Mouse (Mus musculus): ENCODE results near the gene Klk1b3. TPM values are rescaled to one million over a fixed set of nuclear protein-coding genes. Genes with fewer than 3 reads are reported as not detected.

Klk1b3 gene
- polyA plus RNA-seq, 1 experiment from 2014 or later: not detected

Other genes with a start within 250 kb of the Klk1b3 start
- gene Klk1b8, start 247.5 kb upstream of the Klk1b3 start, polyA plus RNA-seq (2015; fragmentation: Nextera tagmentation; extraction: Ambion mirVana): not detected in 2 replicates
- not detected in 2 replicates for gene Klk1b1, start 231.4 kb upstream of the Klk1b3 start, polyA plus RNA-seq (2015; fragmentation: Nextera tagmentation; extraction: Ambion mirVana)
- not detected in 2 replicates for gene Klk1b9, start 222.1 kb upstream of the Klk1b3 start, polyA plus RNA-seq (2015; fragmentation: Nextera tagmentation; extraction: Ambion mirVana)
- not detected in 2 replicates for gene Klk1b11, start 202.3 kb upstream of the Klk1b3 start, polyA plus RNA-seq (2015; fragmentation: Nextera tagmentation; extraction: Ambion mirVana)
- not detected in 2 replicates for gene Klk1b26, start 186.0 kb upstream of the Klk1b3 start, polyA plus RNA-seq (2015; fragmentation: Nextera tagmentation; extraction: Ambion mirVana)
- gene Klk1b27, start 145.9 kb upstream of the Klk1b3 start, polyA plus RNA-seq (2015; fragmentation: Nextera tagmentation; extraction: Ambion mirVana): not detected in 2 replicates
- not detected in 2 replicates for gene Klk1b21, start 95.9 kb upstream of the Klk1b3 start, polyA plus RNA-seq (2015; fragmentation: Nextera tagmentation; extraction: Ambion mirVana)
- not detected in 2 replicates for gene Klk1b22, start 85.5 kb upstream of the Klk1b3 start, polyA plus RNA-seq (2015; fragmentation: Nextera tagmentation; extraction: Ambion mirVana)
- not detected in 2 replicates for gene Klk1b16, start 61.4 kb upstream of the Klk1b3 start, polyA plus RNA-seq (2015; fragmentation: Nextera tagmentation; extraction: Ambion mirVana)
- gene Klk1b24, start 10.0 kb upstream of the Klk1b3 start, polyA plus RNA-seq (2015; fragmentation: Nextera tagmentation; extraction: Ambion mirVana): not detected in 2 replicates
- gene Klk1b4, start 9.2 kb downstream of the Klk1b3 start, polyA plus RNA-seq (2015; fragmentation: Nextera tagmentation; extraction: Ambion mirVana): not detected in 2 replicates
- gene Klk1b5, start 17.8 kb downstream of the Klk1b3 start, polyA plus RNA-seq (2015; fragmentation: Nextera tagmentation; extraction: Ambion mirVana): not detected in 2 replicates
- 0.13 TPM in 1 of 2 replicates, not detected in the other for gene Klk1, start 27.2 kb downstream of the Klk1b3 start, polyA plus RNA-seq (2015; fragmentation: Nextera tagmentation; extraction: Ambion mirVana)
- 0.09 TPM in 1 of 2 replicates, not detected in the other for gene Gm36864, start 38.0 kb downstream of the Klk1b3 start, polyA plus RNA-seq (2015; fragmentation: Nextera tagmentation; extraction: Ambion mirVana)
- 0.62 and 1.1 TPM in 2 replicates for gene 1700028J19Rik, start 48.5 kb downstream of the Klk1b3 start, polyA plus RNA-seq (2015; fragmentation: Nextera tagmentation; extraction: Ambion mirVana)
- gene 2410002F23Rik, start 48.5 kb downstream of the Klk1b3 start, polyA plus RNA-seq (2015; fragmentation: Nextera tagmentation; extraction: Ambion mirVana): 59.5 and 86.8 TPM in 2 replicates
- gene Acp4, start 59.2 kb downstream of the Klk1b3 start, polyA plus RNA-seq (2015; fragmentation: Nextera tagmentation; extraction: Ambion mirVana): not detected in 2 replicates
- not detected in 2 replicates for gene Gm15517, start 63.3 kb downstream of the Klk1b3 start, polyA plus RNA-seq (2015; fragmentation: Nextera tagmentation; extraction: Ambion mirVana)
- gene Clec11a, start 108.7 kb downstream of the Klk1b3 start, polyA plus RNA-seq (2015; fragmentation: Nextera tagmentation; extraction: Ambion mirVana): 1.0 and 2.5 TPM in 2 replicates
- 0.58 and 0.74 TPM in 2 replicates for gene Shank1, start 112.1 kb downstream of the Klk1b3 start, polyA plus RNA-seq (2015; fragmentation: Nextera tagmentation; extraction: Ambion mirVana)
- 0.71 and 0.82 TPM in 2 replicates for gene Syt3, start 185.9 kb downstream of the Klk1b3 start, polyA plus RNA-seq (2015; fragmentation: Nextera tagmentation; extraction: Ambion mirVana)
- 0.13 and 0.47 TPM in 2 replicates for gene 1700008O03Rik, start 187.6 kb downstream of the Klk1b3 start, polyA plus RNA-seq (2015; fragmentation: Nextera tagmentation; extraction: Ambion mirVana)
- gene Lrrc4b, start 230.8 kb downstream of the Klk1b3 start, polyA plus RNA-seq (2015; fragmentation: Nextera tagmentation; extraction: Ambion mirVana): 1.8 TPM in 2 replicates

Data from heart, embryonic 15.5 days (tissue).